Mouse (Mus musculus) thymus, adult 2 months (tissue): ENCODE data around the gene Hpcal1. TPM values are rescaled to one million over a fixed set of nuclear protein-coding genes. Genes with fewer than 3 reads are reported as not detected.

Source experiments
- DNase-seq: peaks from one replicate; pipeline ENCODE4 v3.0.0; 2021
- H3K27ac ChIP-seq: fragments of 200-500 bp; 2 replicates; pipeline ENCODE4 v1.5.1; 2012; ENCODE audit warnings: low read length, control low read depth; ENCODE audit not compliant: control insufficient read depth, insufficient read depth
- H3K27me3 ChIP-seq: fragments of 200-500 bp; 2 replicates; pipeline ENCODE4 v1.6.1; 2012; ENCODE audit warnings: mild to moderate bottlenecking, low read length, moderate library complexity, mixed read lengths; ENCODE audit not compliant: control insufficient read depth, insufficient read depth
- H3K36me3 ChIP-seq: fragments of 200-500 bp; 2 replicates; pipeline ENCODE4 v1.6.1; 2012; ENCODE audit warnings: mild to moderate bottlenecking, low read length, moderate library complexity; ENCODE audit not compliant: control insufficient read depth, insufficient read depth
- H3K4me1 ChIP-seq: fragments of 200-500 bp; replicated peaks from 2 replicates; pipeline ENCODE4 v1.6.1; 2012; ENCODE audit warnings: low read length; ENCODE audit not compliant: control insufficient read depth, insufficient read depth
- H3K4me3 ChIP-seq: fragments of 200-500 bp; 2 replicates; pipeline ENCODE4 v1.5.1; 2012; ENCODE audit warnings: mild to moderate bottlenecking, low read length, control low read depth, moderate library complexity; ENCODE audit not compliant: control insufficient read depth, insufficient read depth
- CTCF ChIP-seq: fragments of 200-500 bp; IDR thresholded peaks from 2 replicates; pipeline ENCODE4 v1.5.1; 2012; ENCODE audit warnings: mild to moderate bottlenecking, control low read depth, low read length, moderate library complexity, borderline replicate concordance; ENCODE audit not compliant: control insufficient read depth, poor library complexity, insufficient read depth; ENCODE audit errors: extremely low read depth
- POLR2A ChIP-seq: fragments of 200-500 bp; IDR thresholded peaks from 2 replicates; pipeline ENCODE4 v1.6.1; 2012; ENCODE audit warnings: mild to moderate bottlenecking, low read length, control low read depth, moderate library complexity; ENCODE audit not compliant: control insufficient read depth, poor library complexity, insufficient read depth; ENCODE audit errors: extremely low read depth
- WGBS: fragments of 180-500 bp; shearing (Covaris S2); methylation state at CpG from one replicate; pipeline ENCODE4 v1.1.7; 2018; 5-methylcytosine and 5-hydroxymethylcytosine counted together
- polyA plus RNA-seq: library from polyadenylated mRNA; depleted of rRNA; stranded (reverse); fragments of >200 nt; gene quantifications from 2 replicates; pipeline ENCODE4 v1.2.3, GENCODE M21; 2012; rRNA removed

The Hpcal1 gene
- 322 and 334 TPM in 2 replicates for polyA plus RNA-seq

GRCm38 (mm10) chr12:17690564-17691281 is at the start of gene Hpcal1:
Hpcal1 (plus strand) TSS chr12:17690856.
- WGBS: under 1% methylated on average over 70 of the region's 72 CpGs
- Histone ChIP-seq H3K4me3 (peak within 1 kb of the TSS; percentile 94), H3K27ac (peak within 1 kb of the TSS; percentile 78), H3K4me1 (peaks cover 56% of the 10 kb centered on the region), H3K27me3 (no peaks in the 10 kb centered on the region), H3K36me3 (no peaks in the 10 kb centered on the region)
- TF ChIP-seq POLR2A: peak; percentile 81
- TF ChIP-seq CTCF: 0 out of 2 replicates have a peak, but pooled peaks have one; percentile 49
- peak; percentile 95 for DNase-seq

- TF ChIP-seq CTCF (no peak), POLR2A (no peak)
- WGBS: 53% methylated on average over 4 of the region's 4 CpGs
- Histone ChIP-seq H3K4me3 (no peak overlapping the region), H3K4me1 (no peaks in the 10 kb centered on the region), H3K27me3 (no peaks in the 10 kb centered on the region), H3K36me3 (no peaks in the 10 kb centered on the region), H3K27ac (no peak overlapping the region)
- DNase-seq: no peak
These were observed 49.4 kb upstream of the Hpcal1 start for GRCm38 (mm10) chr12:17641269-17641668.

DNA sequence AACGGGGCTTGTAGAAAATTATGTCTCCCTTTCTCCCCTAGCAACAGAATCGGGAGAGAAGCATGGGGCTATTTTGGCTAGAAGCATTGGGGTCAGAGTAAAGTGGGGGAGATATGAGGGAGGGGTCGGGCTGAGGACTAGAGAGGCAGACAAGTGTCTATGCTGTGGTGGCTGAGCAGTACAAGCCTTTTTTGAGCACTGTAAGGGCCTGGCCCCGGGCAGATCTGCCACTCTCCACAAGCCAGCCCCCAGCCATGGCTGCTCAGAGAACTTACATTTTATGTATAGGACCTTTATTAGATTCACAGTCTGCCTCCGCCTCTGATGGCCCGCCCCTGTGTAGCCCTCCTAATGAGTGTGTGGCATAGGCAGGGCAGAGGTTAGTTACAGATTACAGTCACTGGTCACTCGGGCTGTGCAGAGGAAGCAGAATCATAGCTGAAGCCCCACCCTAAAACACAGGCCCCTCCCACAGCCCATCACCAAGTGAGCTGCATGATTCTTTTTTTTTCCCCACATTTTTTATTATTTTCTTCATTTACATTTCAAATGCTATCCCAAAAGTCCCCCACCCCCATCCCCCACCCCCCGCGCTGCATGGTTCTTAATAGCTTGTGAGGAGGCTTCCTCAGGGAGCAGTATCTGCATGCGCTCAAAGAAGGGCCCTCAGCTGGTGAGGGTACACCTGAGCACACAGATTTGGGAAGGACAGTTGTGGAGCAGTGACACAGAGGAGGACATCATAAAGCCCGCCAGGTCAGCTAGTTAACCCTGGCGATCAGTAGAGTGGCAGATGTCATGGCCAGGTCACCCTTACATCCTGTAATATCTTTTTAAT is 46.1 kb upstream of the Hpcal1 start:
- Histone ChIP-seq H3K27me3 (no peaks in the 10 kb centered on the region), H3K4me3 (no peak overlapping the region), H3K27ac (no peak overlapping the region), H3K36me3 (no peaks in the 10 kb centered on the region), H3K4me1 (no peaks in the 10 kb centered on the region)
- 93% methylated on average over 12 of the region's 12 CpGs for WGBS
- DNase-seq: no peak
- TF ChIP-seq POLR2A (no peak), CTCF (no peak)

- no peaks in the 10 kb centered on the region for H3K36me3 ChIP-seq
- WGBS: 83% methylated on average over 6 of the region's 6 CpGs
- DNase-seq: no peak
- H3K4me1 ChIP-seq: no peaks in the 10 kb centered on the region
- no peak overlapping the region for H3K4me3 ChIP-seq
- H3K27me3 ChIP-seq: no peaks in the 10 kb centered on the region
- no peak overlapping the region for H3K27ac ChIP-seq
- no peak for TF ChIP-seq CTCF
- TF ChIP-seq POLR2A: no peak
These were observed 44.2 kb upstream of the Hpcal1 start for GRCm38 (mm10) chr12:17646457-17646856.

- no peaks in the 10 kb centered on the region for H3K4me1 ChIP-seq
- H3K36me3 ChIP-seq: no peaks in the 10 kb centered on the region
- H3K27ac ChIP-seq: no peak overlapping the region
- no peak for TF ChIP-seq POLR2A
- TF ChIP-seq CTCF: no peak
- H3K27me3 ChIP-seq: no peaks in the 10 kb centered on the region
- DNase-seq: no peak
- 71% methylated on average over 7 of the region's 7 CpGs for WGBS
- H3K4me3 ChIP-seq: no peak overlapping the region
These were observed 39.2 kb upstream of the Hpcal1 start for GRCm38 (mm10) chr12:17651223-17652095.
